Mouse (Mus musculus) ES-Bruce4 (cell line): ENCODE data around the gene Sgms1.

Source experiments
- CTCF ChIP-seq: IDR thresholded peaks from one replicate; pipeline ENCODE4 v1.8.1; 2011; ENCODE audit warnings: low read depth, low read length
- POLR2A ChIP-seq: IDR thresholded peaks from one replicate; pipeline ENCODE4 v1.8.1; 2011; ENCODE audit warnings: low read length; ENCODE audit not compliant: insufficient read depth

GRCm38 (mm10) chr19:32425856-32426255, 36.3 kb upstream of the Sgms1 start:
- TF ChIP-seq CTCF: no peak
- TF ChIP-seq POLR2A: no peak
